Mouse (Mus musculus): ENCODE data around the gene Fbxo11. TPM values are rescaled to one million over a fixed set of nuclear protein-coding genes. Genes with fewer than 3 reads are reported as not detected.
"Not testable (repeated sequence)": the region's sequence is repeated elsewhere in the genome, so short reads cannot be mapped to it uniquely, and the experiment has no call there.

Gene Fbxo11
- total RNA-seq, 2 experiments from 2014 or later: 58.2 to 63.6 TPM

- peak in 1 of 2 experiments; percentile 28 for DNase-seq
Measured at GRCm38 (mm10) chr17:88067202-88067901, 2.3 kb upstream of the Fbxo11 start.

- DNase-seq: no peak
Measured at GRCm38 (mm10) chr17:88066799-88067198, 1.7 kb upstream of the Fbxo11 start.

GRCm38 (mm10) chr17:88065801-88066646 is 933 bp upstream of the Fbxo11 start:
- DNase-seq: peak; percentile 92 to 93

GRCm38 (mm10) chr17:88064347-88065030 is 602 bp downstream of the Fbxo11 start:
- peak; percentile 67 to 78 for DNase-seq

GRCm38 (mm10) chr17:88063980-88064346 is 1.1 kb downstream of the Fbxo11 start:
- peak; percentile 78 to 80 for DNase-seq

GRCm38 (mm10) chr17:88062860-88063580 is 2.1 kb downstream of the Fbxo11 start:
- no peak for DNase-seq

- DNase-seq: no peak
Measured at GRCm38 (mm10) chr17:88061942-88062341, 3.1 kb downstream of the Fbxo11 start.

GRCm38 (mm10) chr17:88058280-88058679 is 6.8 kb downstream of the Fbxo11 start:
- no peak for DNase-seq

- DNase-seq: no peak
Measured at GRCm38 (mm10) chr17:88057846-88058245, 7.2 kb downstream of the Fbxo11 start.

GRCm38 (mm10) chr17:88051679-88052078 is 13.4 kb downstream of the Fbxo11 start:
- DNase-seq: no peak

- no peak for DNase-seq
Measured at GRCm38 (mm10) chr17:88050892-88051291, 14.2 kb downstream of the Fbxo11 start.

GRCm38 (mm10) chr17:88050318-88050717 is 14.8 kb downstream of the Fbxo11 start:
- no peak for DNase-seq

- DNase-seq: peak; percentile 12 to 46
Measured at GRCm38 (mm10) chr17:88042099-88043086, 22.7 kb downstream of the Fbxo11 start.

- no peak for DNase-seq
Measured at GRCm38 (mm10) chr17:88040810-88041209, 24.3 kb downstream of the Fbxo11 start.

- no peak for DNase-seq
Measured at GRCm38 (mm10) chr17:88034418-88034817, 30.7 kb downstream of the Fbxo11 start.

GRCm38 (mm10) chr17:88031755-88032154 is 33.3 kb downstream of the Fbxo11 start:
- no peak for DNase-seq

- no peak for DNase-seq
Measured at GRCm38 (mm10) chr17:88029194-88029970, 35.7 kb downstream of the Fbxo11 start.

GRCm38 (mm10) chr17:88025227-88025626 is 39.9 kb downstream of the Fbxo11 start:
- peak; percentile 11 to 62 for DNase-seq

- DNase-seq: no peak
Measured at GRCm38 (mm10) chr17:88023924-88024323, 41.2 kb downstream of the Fbxo11 start.

- not testable (repeated sequence) for DNase-seq
Measured at GRCm38 (mm10) chr17:88016027-88016426, 49.1 kb downstream of the Fbxo11 start.
